Mouse (Mus musculus) small intestine, adult 2 months (tissue): ENCODE data around the gene Pafah2.

ENCODE experiments used
- CTCF ChIP-seq: fragments of 200-500 bp; IDR thresholded peaks from 2 replicates; pipeline ENCODE4 v1.5.1; 2012; ENCODE audit warnings: low read depth, mild to moderate bottlenecking, control low read depth, inconsistent platforms, low read length, moderate library complexity, mixed read lengths; ENCODE audit not compliant: insufficient replicate concordance, insufficient read length; ENCODE audit errors: extremely low read depth
- POLR2A ChIP-seq: fragments of 200-500 bp; IDR thresholded peaks from 2 replicates; pipeline ENCODE4 v1.6.1; 2012; ENCODE audit warnings: low read depth, mild to moderate bottlenecking, control low read depth, inconsistent platforms, low read length, moderate library complexity

- TF ChIP-seq CTCF (no peak), POLR2A (no peak)
Measured at GRCm38 (mm10) chr4:134443589-134443988, 47.5 kb downstream of the Pafah2 start.
